Mouse (Mus musculus) cortical plate, adult 2 months (tissue): ENCODE measurements at regions not wholly inside any gene's neighbourhood (a gene's known extent, or its start where the extent isn't known, plus 50 kb on each side); places are given as distances from the start of the nearest gene placed in this dataset.

Experiments used
- H3K27ac ChIP-seq: fragments of 200-500 bp; 2 replicates; pipeline ENCODE4 v1.5.1; 2012; ENCODE audit warnings: low read length, control low read depth, inconsistent platforms; ENCODE audit not compliant: insufficient read depth
- H3K4me1 ChIP-seq: fragments of 200-500 bp; 2 replicates; pipeline ENCODE4 v1.6.1; 2011; ENCODE audit warnings: low read length; ENCODE audit not compliant: control insufficient read depth, insufficient read depth
- H3K4me3 ChIP-seq: fragments of 200-500 bp; 2 replicates; pipeline ENCODE4 v1.5.1; 2011; ENCODE audit warnings: mild to moderate bottlenecking, low read length, control low read depth; ENCODE audit not compliant: insufficient read depth
- CTCF ChIP-seq: fragments of 200-500 bp; IDR thresholded peaks from 2 replicates; pipeline ENCODE4 v1.5.1; 2011; ENCODE audit warnings: mild to moderate bottlenecking, control low read depth, low read length; ENCODE audit not compliant: insufficient read depth; ENCODE audit errors: extremely low read depth
- POLR2A ChIP-seq: fragments of 200-500 bp; IDR thresholded peaks from 2 replicates; pipeline ENCODE4 v1.6.1; 2011; ENCODE audit warnings: mild to moderate bottlenecking, low read length, control low read depth; ENCODE audit not compliant: insufficient read depth; ENCODE audit errors: extremely low read depth

DNA sequence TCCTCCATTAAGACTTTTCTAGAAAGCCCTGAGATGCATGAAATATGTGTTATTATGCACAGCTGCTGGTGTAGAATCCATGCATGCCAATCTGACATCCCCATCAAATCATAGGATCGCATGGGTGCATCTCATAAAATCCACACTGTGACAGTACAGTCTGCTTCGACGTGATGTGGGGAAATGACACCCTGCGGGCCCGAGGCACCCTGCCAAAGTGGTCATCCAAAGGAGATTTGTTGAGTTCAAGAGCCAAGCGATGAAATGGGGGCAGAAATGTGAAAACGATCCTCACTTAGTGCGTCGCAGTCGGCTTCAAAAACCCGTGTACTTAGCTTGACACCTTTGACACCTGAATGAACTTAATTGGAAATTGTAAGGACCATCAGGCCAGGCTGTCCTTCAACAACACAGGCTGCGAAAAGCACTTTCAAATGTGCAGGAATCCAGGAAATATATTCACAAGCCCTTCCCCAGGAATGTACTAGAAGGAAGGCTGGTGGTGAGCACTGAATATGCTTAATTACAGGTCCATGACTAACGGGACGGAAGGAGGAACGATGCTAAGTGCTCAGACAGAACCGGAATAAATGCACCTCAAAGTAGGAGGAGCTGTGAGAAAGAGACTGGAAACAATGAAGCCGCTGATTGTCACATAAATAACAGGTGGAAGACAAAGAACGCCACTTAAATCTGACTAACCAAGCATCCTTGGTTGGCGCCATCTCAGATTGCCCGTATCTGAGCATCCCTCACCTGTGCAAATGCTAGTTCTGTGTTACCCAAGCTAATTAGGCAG, 60.9 kb upstream of the Ppp2r5c start:
- no peak overlapping the region for H3K27ac ChIP-seq
- H3K4me1 ChIP-seq: peaks cover 1% of the 10 kb centered on the region; the same call in 1 of the 2 replicates
- H3K4me3 ChIP-seq: no peak overlapping the region
- TF ChIP-seq POLR2A (no peak), CTCF (no peak)

DNA sequence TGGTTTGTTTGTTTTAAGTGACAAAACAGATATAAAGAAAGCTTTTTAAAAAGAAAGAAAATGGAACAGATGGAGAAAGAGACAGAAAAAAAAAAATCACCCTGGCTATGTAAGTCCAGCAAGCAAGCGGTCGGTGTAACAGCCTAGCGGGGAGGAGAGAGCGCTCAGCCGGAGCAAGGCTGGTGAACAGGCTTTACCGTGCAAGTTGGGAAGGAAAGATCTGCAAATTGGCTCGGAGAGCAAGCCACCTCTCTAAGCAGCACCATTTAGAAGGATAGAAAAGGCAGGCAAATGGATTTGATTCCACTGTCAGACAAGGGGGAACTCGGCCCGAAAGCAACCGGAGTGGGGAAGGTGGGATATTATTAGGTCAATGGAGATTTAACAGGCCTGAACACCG, 59.9 kb upstream of the Ppp2r5c start:
- H3K27ac ChIP-seq: no peak overlapping the region
- H3K4me1 ChIP-seq: peaks cover 1% of the 10 kb centered on the region; the same call in 1 of the 2 replicates
- no peak for TF ChIP-seq POLR2A
- no peak overlapping the region for H3K4me3 ChIP-seq

GRCm38 (mm10) chr12:110387567-110387966, 59.4 kb upstream of the Ppp2r5c start:
- H3K4me1 ChIP-seq: peaks cover 1% of the 10 kb centered on the region; the same call in 1 of the 2 replicates
- H3K4me3 ChIP-seq: no peak overlapping the region
- H3K27ac ChIP-seq: no peak overlapping the region
- TF ChIP-seq CTCF: no peak
- no peak for TF ChIP-seq POLR2A

- TF ChIP-seq POLR2A: no peak
- no peak for TF ChIP-seq CTCF
- Histone ChIP-seq H3K4me1 (peaks cover 1% of the 10 kb centered on the region; the same call in 1 of the 2 replicates), H3K4me3 (no peak overlapping the region), H3K27ac (no peak overlapping the region)
These were observed 57.5 kb upstream of the Ppp2r5c start for GRCm38 (mm10) chr12:110389439-110389838.

DNA sequence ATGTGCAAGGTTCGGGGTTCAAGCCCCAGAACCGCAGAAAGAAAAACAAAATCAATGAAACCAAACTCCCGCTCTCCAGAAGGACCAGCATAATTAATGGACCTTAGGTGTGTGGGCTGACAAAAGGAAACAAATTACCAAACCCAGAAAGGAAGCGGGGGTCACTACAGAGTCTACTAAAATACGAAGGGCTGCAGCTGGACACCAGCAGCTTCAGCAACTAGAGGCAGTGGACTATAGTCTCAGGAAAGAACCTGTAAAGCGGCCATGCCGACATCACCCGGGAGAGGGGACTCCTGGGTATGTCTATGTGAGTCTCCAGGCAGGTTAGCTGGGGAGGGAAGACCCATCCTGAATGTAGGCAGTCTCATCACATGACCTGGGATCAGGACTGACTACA, 55.5 kb upstream of the Ppp2r5c start:
- H3K27ac ChIP-seq: no peak overlapping the region
- no peaks in the 10 kb centered on the region for H3K4me1 ChIP-seq
- TF ChIP-seq CTCF (no peak), POLR2A (no peak)
- H3K4me3 ChIP-seq: no peak overlapping the region

- no peak overlapping the region for H3K4me3 ChIP-seq
- TF ChIP-seq CTCF: no peak
- no peak for TF ChIP-seq POLR2A
- H3K27ac ChIP-seq: no peak overlapping the region
- H3K4me1 ChIP-seq: no peaks in the 10 kb centered on the region
These were observed 53.4 kb upstream of the Ppp2r5c start for GRCm38 (mm10) chr12:110393555-110393954.
